Mouse (Mus musculus) heart, adult 18-20 months (tissue): ENCODE measurements around the gene Fry. TPM values are rescaled to one million over a fixed set of nuclear protein-coding genes. Genes with fewer than 3 reads are reported as not detected.

Source experiments
- DNase-seq, 2 experiments: peaks; one replicate each; pipeline ENCODE4 v3.0.0; 2021 to 2022; ENCODE audit warnings: mixed read lengths in 1 of 2
- total RNA-seq, 2 experiments: library from RNA; stranded (reverse); gene quantifications; 2 replicates each; pipeline ENCODE4 v1.2.3; 2021

Fry gene
- total RNA-seq, 2 experiments from 2014 or later, result 97.6 to 122 TPM

- peak; percentile 49 to 64 for DNase-seq
Observed at GRCm38 (mm10) chr5:150336451-150336850, 218.0 kb downstream of the Fry start.

GRCm38 (mm10) chr5:150337696-150338095 is 219.3 kb downstream of the Fry start:
- DNase-seq, result peak; percentile 40 to 49

GRCm38 (mm10) chr5:150340944-150341343 is 222.5 kb downstream of the Fry start:
- DNase-seq, result no peak

- no peak for DNase-seq
Observed at GRCm38 (mm10) chr5:150342139-150342538, 223.7 kb downstream of the Fry start.

GRCm38 (mm10) chr5:150345946-150346345 is 227.5 kb downstream of the Fry start:
- no peak for DNase-seq

- peak; percentile 45 to 55 for DNase-seq
Observed at GRCm38 (mm10) chr5:150346378-150346777, 227.9 kb downstream of the Fry start.

GRCm38 (mm10) chr5:150347845-150348244 is 229.4 kb downstream of the Fry start:
- no peak for DNase-seq

- no peak for DNase-seq
Observed at GRCm38 (mm10) chr5:150348302-150348701, 229.9 kb downstream of the Fry start.

- DNase-seq, result no peak
Observed at GRCm38 (mm10) chr5:150351191-150351590, 232.7 kb downstream of the Fry start.

GRCm38 (mm10) chr5:150358671-150359070 is 240.2 kb downstream of the Fry start:
- DNase-seq, result no peak

GRCm38 (mm10) chr5:150362241-150362640 is 243.8 kb downstream of the Fry start:
- no peak for DNase-seq

- DNase-seq, result no peak
Observed at GRCm38 (mm10) chr5:150364621-150365020, 246.2 kb downstream of the Fry start.

GRCm38 (mm10) chr5:150367027-150367426 is 248.6 kb downstream of the Fry start:
- DNase-seq, result no peak

GRCm38 (mm10) chr5:150370291-150370690 is 251.8 kb downstream of the Fry start:
- no peak for DNase-seq

- no peak for DNase-seq
Observed at GRCm38 (mm10) chr5:150370895-150371294, 252.4 kb downstream of the Fry start.

- no peak for DNase-seq
Observed at GRCm38 (mm10) chr5:150372956-150373355, 254.5 kb downstream of the Fry start.

GRCm38 (mm10) chr5:150374778-150375559 is 256.5 kb downstream of the Fry start:
- DNase-seq, result no peak

GRCm38 (mm10) chr5:150378586-150378985 is 260.1 kb downstream of the Fry start:
- peak in 1 of 2 experiments; percentile 15 for DNase-seq

- no peak for DNase-seq
Observed at GRCm38 (mm10) chr5:150380767-150381166, 262.3 kb downstream of the Fry start.

- DNase-seq, result no peak
Observed at GRCm38 (mm10) chr5:150382411-150382810, 264.0 kb downstream of the Fry start.

- DNase-seq, result no peak
Observed at GRCm38 (mm10) chr5:150384272-150385215, 266.1 kb downstream of the Fry start.

GRCm38 (mm10) chr5:150385224-150385623 is 266.8 kb downstream of the Fry start:
- DNase-seq, result no peak

GRCm38 (mm10) chr5:150388623-150389022 is 270.2 kb downstream of the Fry start:
- peak; percentile 27 to 28 for DNase-seq
